Mouse (Mus musculus) gastrocnemius, postnatal 14 days (tissue): ENCODE results near the gene Fcer1g. TPM values are rescaled to one million over a fixed set of nuclear protein-coding genes. Genes with fewer than 3 reads are reported as not detected.

Experiments used
- DNase-seq: peaks from one replicate; pipeline ENCODE4 v3.0.0; 2021; ENCODE audit warnings: mixed read lengths
- intact Hi-C: fragments of 180-260 bp; cut with DNase I; formaldehyde crosslinking; loops from one replicate; pipeline ENCODE4 v1.15.1; 2025; ENCODE audit warnings: low total_unique reads
- total RNA-seq, 2 experiments: library from RNA; stranded (reverse); gene quantifications; 2 replicates each; pipeline ENCODE4 v1.2.3; 2021

The Fcer1g gene
- total RNA-seq, 2 experiments from 2014 or later: 6.3 to 7.1 TPM

DNA sequence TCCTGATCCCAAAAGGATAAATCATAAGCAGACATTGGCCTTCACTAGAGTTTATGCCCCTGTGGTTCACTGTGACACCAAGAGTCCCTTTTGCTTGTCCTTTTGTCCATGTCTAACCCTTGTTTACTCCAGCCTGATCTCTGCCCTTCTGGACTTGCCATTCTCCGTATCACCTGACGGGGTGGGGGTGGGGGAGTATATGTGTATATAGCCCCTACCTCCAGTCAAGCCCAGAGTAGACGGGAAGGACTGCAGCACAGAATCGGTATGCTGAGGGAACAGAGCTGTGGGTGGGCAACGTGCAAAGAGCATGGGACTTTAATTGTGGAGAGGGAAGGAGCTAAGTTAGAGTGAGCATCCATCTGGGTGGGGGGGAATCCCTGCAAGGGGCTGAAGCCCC is 9.3 kb downstream of the Fcer1g start, which contains the start of gene Apoa2:
Gene Apoa2 (plus strand): TSS at position 198 of the 400 bp plus-strand sequence.
- no peak for DNase-seq
- intact Hi-C loops: no loop called here

DNA sequence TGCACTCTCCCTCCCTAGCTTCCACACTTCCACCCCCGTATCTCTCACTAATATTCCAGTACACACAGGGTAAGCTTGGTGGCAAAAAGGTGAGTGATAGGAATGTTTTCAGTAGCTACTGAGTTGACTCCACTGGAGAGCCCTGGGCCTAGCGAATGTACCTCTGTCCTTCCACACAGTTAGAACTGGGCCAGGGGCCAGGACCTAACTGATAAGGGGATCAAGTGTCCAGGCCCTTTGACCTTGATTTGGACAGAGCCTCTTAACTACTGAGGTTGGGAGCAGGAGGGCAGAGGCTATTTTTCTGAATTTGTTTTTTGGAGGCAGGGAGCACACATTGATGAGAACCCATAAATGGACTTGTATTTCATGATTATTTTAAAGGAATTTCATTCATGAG is 10.4 kb downstream of the Fcer1g start:
- intact Hi-C loops: loop anchor here (2.0 kb wide), 1 partner anchor 35 kb away; no protein-coding TSS in a partner anchor
- no peak for DNase-seq

DNA sequence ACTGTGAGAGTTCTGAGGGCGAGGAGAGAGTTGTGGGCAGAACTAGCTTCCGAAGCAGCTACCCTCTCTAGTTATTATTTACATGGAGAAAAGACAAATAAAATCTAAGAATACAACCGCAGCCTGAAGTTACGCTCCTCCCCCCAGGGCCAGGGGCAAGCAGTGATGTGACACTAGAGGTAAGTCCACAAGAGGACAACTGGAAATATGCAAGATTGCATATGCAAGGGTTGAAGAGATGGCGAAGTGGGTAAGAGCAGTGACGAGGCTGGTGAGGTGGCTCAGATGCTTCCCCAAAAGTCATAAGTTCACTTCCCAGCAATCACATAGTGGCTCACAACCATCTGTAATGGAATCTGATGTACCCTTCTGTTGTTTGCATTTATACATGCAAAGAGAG is 11.0 kb downstream of the Fcer1g start:
- intact Hi-C loops: loop anchor here (2.0 kb wide), 1 partner anchor 36 kb away; no protein-coding TSS in a partner anchor
- no peak for DNase-seq

DNA sequence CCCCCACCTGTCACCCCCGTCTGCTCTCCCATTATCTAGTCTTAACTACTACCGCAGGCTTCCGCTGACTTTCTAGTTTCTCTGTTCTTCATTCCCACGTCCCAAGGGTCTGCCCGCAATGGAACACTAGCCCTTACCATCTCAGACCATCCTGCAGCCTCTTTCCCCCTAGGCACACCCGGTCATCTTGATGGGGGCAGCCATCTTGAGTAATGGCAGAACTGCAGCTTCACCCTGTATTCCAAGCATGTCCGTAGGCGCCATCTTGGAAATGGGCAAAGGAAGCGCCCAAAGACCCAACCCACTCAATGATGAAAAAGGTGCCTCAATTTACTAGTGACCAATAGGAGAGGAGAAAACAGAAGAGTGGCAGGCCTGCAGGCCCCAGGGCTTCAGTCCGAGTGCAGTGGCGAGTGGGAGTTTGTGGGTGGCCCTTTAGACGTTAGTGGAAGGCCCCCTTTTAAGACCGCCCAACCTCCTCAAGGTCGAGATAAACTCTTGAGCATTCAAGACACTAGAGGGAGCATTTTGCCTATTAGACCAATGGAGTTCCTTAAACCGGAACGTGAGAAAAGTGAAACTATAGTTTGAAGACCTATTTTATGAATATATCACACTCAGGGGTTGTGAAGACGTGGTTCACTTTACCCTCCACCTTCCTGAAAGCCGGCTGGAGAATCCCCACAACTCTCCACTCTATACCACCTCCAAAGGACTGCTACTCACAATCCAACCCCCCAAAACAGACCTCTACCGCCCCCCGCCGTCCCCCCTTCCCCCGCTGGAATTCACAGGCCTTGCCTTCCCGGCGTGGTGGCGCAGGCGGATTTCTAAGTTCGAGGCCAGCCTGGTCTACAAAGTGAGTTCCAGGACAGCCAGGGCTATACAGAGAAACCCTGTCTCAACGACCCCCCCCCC is 11.7 kb downstream of the Fcer1g start, which contains the start of gene Tomm40l:
Gene Tomm40l (minus strand): TSS at position 277 of the 918 bp plus-strand sequence.
- intact Hi-C loops: loop anchor here (2.0 kb wide), 1 partner anchor 36 kb away; no protein-coding TSS in a partner anchor
- DNase-seq: peak; percentile 91

DNA sequence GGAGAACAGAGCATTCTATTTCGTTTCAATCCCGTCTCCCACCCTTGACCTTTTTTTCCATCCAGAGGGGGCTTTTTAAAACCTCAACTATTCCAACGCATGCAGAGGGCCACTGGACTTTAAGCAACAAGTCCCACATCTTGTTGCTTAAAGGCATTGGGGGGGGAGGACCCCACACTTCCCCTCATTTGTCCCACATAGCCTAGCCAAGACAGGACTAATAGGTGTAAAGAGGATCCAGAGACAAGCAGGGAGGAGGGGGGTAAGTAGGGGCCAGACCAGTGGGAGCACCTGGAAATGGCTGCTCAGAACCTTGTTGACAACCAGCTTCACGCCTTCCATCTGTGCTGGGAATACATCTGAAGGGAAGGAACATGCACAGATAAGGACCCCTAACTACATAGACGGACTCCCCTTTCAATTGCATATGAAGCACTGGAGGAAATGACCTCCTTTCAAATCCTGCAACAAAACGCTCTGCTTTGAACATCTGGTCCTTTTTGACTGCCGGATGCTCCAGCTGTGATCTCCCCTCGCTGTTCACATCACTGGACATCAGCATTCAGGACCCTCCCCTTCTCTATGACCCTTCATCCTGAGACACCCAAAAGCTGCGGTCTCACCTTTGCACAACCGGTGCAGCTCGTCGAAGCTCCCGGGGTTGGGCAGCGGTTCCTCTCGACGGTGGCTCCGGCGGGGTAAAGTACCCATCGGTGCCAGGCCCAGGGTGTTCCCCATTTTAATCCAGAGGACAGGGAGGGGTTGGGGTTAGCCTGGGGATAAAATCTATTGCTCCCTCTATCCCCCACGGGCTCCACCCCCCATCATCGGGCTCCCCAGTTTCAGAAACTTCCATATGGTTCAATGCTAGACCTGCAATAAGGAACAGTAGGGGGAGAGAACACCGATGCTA is 12.6 kb downstream of the Fcer1g start:
- intact Hi-C loops: loop anchor here (2.0 kb wide), 1 partner anchor 37 kb away; no protein-coding TSS in a partner anchor
- no peak for DNase-seq

DNA sequence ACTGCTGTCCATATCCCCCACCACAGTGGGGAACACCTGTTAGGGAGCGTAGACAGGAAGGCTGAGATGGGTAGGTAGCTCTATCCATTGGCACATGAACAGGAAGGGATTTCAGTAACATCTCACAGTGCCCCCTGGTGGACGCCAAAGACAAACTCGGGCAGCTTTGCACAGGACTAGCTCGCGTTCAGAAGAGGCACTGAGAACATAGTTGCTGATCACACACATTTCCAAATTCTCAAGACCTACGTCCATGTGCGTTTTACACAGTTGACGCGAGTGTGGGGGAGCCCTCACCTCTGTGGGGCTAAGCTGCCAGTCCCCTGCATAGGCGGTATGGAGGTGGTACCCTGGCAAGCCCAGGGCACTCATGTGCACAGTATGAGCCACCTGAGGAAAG is 13.3 kb downstream of the Fcer1g start:
- intact Hi-C loops: no loop called here
- peak; percentile 80 for DNase-seq

DNA sequence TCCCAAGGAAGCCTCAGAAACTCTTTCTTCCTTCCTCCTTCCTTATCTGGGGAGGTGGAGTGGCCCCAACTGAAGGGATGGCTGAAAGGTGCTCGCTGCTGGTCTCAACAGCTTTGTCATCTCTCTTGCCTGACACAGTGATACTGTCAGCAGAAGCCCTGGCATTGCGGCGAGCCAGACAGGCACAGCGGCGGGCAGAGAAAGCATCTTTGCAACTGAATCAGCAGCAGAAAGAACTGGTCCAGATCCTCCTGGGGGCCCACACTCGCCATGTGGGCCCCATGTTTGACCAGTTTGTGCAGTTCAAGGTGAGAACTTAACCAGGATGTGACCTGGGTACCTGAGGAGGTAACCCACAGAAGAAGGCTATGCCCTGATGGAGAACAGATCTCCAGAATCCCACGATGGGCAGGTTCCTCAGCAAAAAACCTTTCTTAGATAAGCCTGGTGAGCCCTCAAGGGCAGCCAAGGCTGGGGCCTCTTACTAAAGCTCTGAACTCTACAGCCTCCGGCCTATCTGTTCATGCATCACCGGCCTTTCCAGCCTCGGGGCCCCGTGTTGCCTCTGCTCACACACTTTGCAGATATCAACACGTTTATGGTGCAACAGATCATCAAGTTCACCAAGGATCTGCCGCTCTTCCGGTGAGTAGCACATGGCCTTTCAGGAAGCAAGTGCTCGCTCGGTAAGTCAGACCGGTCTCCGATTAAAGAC is 17.8 kb downstream of the Fcer1g start:
- no peak for DNase-seq
- intact Hi-C loops: loop anchor here (5.0 kb wide), 1 partner anchor 54 kb away; no protein-coding TSS in a partner anchor

DNA sequence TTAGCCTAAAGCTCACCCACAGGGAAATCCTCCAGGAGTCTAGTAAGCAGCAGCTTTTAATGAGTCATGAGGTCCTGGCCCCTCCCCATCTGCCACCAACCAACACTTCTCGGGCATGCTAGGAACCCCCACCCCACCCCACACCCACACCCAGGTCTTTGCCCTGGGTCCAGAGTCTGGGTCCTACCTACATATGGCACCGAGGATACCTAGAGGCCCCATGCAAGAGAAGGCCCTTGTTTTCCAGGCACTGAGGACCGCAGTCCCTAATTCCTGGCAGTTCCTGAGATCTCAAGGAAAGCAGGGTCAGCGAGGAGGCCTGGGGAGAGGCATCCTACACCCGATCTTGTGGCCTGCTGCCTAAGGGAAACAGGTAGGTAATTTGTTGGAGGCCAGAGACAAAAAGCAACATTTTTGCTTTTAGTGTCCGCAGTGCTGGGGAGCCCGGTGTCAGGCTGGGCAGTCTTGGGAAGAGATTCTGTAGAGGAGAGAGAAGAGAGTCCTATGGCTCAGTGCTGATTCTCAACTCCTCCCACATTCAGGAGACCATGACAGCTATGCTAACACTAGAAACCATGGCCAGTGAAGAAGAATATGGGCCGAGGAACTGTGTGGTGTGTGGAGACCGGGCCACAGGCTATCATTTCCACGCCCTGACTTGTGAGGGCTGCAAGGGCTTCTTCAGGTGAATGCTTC is 20.2 kb downstream of the Fcer1g start, which contains the start of gene Nr1i3:
Gene Nr1i3 (plus strand): TSS at position 170 of the 696 bp plus-strand sequence.
- intact Hi-C loops: no loop called here
- no peak for DNase-seq

DNA sequence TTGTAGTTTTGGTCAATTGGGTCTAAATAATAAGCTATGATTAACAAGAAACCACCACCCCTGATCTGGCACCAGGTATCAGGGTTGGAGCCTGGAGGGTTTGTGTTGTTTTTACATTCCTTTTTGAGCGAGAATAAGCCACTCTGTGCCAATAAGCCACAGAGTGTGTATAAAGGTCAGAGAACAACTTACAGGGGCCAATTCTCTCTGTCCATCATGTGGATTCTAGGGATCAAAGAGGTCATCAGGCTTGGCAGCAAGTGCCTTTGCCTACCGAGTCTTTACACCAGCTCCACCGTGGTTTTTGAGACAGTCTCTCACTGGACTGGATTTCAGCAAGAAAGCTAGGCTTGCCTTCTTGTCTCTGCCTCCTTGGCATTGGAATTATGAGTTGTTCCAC is 21.3 kb downstream of the Fcer1g start:
- intact Hi-C loops: no loop called here

DNA sequence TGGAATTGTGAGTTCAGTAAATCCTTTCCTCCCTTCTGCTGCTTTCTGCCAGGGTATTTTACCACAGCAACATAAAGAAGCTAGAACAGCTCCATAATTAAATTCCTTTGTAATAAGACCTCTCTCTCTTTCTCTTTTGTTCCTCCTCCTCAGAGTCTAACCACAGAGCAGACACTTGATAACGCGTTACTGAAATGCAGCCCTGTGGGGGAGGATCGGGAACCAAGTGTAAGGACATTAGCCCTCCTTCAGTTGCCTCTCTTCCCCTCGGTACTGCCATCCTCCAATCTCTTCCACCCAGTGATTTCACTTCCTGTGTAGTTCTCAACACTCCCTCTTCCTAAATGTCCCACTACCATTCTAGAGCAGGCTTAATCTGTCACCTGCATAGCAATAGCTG is 24.8 kb downstream of the Fcer1g start:
- intact Hi-C loops: no loop called here
- no peak for DNase-seq

More for the DNA sequence above, 21.3 kb downstream of the Fcer1g start:
- DNase-seq: no peak

DNA sequence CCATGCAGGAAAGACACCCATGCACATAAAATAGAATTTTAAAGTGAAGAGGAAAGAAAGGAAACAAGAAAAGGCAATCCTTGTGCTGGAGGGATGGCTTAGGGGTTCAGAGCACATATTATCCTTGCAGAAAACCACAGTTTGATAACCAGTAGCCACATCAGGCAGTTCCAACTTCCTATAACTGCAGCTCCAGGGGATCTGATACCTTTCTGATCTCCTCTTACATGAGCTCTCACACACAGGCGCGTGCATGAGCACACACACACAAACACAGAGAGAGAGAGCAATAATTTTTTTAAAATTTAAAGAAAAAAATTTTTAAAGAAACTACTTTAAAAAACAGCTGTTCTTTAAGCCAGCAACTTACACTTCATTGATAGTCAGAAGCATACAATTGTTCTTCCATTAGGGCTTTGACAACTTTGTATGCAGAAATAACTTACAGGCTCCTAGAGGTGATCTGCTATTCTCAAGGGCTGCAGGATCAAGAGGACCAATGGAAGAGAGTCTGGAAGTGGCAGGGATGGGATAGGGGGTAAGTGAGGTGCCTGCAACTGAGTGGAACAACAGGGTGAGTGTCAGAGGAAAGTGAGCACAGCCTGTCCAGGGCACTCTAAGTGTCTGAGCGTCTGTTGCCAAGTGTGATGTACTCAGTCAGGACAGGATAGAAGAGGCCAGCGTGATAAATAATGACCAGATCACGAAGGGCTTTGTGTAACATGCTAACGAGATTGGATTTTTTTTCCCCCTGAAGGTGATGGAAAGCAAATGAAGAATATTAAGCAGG is 28.3 kb downstream of the Fcer1g start:
- intact Hi-C loops: no loop called here
- DNase-seq: no peak

DNA sequence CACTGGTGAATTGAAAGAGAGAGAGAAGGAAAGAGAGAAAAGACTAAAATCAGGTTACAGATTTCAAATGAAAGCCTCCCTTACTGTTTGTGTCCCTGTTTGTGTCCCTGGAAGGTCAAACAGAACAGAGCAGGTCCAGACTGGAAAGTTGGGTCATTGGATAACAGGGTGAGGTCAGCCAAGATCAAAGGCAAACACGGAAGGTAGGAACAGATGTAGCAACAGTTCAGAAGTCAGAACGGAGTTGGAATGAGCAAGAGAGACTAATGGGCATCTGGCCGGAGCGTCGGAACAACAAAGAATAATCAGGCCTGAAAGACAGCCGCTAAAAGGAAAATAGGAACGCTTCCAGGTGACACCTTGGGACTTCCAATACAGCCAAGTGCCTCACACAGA is 29.9 kb downstream of the Fcer1g start:
- intact Hi-C loops: no loop called here
- DNase-seq: no peak

DNA sequence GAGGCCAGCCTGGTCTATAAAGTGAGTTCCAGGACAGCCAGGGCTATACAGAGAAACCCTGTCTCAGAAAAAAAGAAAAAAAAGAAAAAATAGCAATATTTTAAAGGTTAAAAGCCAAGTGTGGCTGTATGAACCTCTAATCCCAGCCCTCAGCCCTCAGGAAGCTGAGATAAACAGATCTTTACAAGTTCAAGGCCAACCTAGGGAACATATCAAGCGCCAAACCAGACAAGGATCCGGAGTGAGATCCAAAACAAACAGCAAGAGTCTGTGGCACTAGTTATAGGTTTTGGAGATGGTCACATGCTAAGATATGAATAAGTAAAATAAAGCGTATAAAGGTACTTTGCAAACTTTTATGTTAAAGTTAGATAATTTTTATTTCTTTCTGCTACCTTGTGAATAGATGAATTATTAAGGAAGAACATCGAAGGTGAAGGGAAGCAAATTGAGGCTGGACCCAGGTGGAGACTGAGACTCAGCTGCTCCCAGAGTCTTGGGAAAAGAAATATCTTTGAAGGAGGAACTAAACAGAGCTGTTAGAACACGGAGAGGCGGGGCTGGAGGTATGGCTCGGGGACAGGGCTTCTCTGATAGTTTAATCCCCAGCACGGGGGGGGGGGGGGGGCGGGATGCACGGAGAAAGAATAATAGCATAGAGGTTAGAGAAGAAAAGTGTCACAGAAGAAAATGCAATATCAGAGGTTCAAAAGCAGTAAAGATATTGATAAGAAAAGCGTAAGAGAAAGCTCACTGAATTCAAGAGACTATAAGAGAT is 30.5 kb downstream of the Fcer1g start:
- DNase-seq: no peak
- intact Hi-C loops: no loop called here

DNA sequence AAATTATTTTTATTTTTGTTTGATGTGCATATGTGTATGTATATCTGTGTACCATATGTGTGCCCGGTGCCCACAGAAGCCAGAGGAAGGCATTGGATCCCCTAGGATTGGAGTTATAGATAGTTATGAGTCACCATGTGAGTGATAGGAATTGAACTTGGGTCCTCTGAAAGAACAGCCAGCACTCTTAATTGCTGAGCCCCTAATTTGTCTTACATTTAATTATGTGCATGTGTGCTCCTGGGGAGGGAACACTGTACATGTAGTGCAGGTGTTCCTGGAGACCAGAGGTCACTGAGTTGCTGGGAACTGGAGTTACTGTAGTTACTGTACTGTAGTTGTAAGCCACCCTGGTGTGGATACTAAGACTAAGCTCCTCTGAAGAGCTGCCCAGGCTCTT is 33.4 kb downstream of the Fcer1g start:
- no peak for DNase-seq
- intact Hi-C loops: no loop called here

DNA sequence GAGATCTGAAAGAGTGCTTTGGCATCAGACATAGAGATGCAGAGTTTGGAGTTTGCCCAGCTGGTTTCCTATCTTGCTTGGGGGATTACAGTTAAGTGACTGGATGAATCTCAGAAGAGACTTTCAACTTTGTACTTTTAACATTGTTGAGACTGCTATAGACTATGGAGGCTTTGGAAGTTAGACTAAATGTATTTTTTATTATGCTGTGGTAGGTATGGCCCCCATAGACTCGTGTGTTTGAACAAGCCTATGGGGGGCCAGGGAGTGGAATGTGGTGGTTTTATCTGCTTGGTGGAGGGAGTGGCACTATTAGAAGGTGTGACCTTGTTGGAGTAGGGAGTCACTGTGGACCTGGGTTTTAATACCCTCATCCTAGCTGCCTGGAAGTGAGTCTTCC is 34.6 kb downstream of the Fcer1g start:
- intact Hi-C loops: no loop called here
- no peak for DNase-seq

DNA sequence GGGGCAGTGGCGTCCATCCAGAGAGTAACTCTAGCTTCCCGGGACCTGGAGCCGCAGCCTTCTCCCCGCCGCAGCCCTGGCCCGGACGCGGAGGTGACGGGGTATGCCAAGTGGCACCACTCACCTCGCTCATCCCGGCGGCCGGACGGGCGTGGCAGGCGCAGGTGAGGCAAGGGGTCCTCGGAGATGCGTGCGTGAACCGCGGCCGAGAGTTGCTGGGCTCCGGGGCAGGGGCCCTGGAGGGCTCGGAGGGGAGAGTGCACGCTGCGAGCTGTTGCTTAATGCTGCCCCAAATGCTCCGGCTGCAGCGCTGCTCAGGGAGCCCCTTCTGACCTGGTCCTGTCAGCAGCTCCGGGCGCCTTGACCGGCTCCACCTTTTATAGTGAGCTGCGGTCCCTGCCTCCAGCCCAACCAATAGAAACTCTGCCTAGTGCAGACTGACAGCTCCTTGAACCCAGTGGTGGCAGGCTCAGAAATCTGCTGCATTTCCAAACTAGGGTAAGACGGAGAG is 38.2 kb downstream of the Fcer1g start, which contains the start of gene Pcp4l1:
Gene Pcp4l1 (minus strand): TSS at position 382 of the 511 bp plus-strand sequence.
- intact Hi-C loops: no loop called here
- DNase-seq: peak; percentile 36
